Mouse (Mus musculus) megakaryocyte, embryonic 14.5 days (primary cell): ENCODE measurements around the gene Lca5.

Source experiments
- FLI1 ChIP-seq: IDR thresholded peaks from 2 replicates; pipeline ENCODE4 v1.6.1; 2012; ENCODE audit warnings: low read length, inconsistent platforms, mixed read lengths
- GATA1 ChIP-seq: IDR thresholded peaks from 3 replicates; pipeline ENCODE4 v1.6.1; 2012; ENCODE audit warnings: mixed read lengths, low read length, inconsistent platforms, borderline replicate concordance

GRCm38 (mm10) chr9:83433661-83434060 is 7.3 kb downstream of the Lca5 start:
- TF ChIP-seq GATA1 (no peak), FLI1 (no peak)
